Mouse (Mus musculus) spleen, postnatal 10 days (tissue): ENCODE data around the gene Meis2.

Source experiments
- DNase-seq, 2 experiments: peaks; one replicate each; pipeline ENCODE4 v3.0.0; 2021 to 2022; ENCODE audit warnings: low spot score in 2 of 2

Meis2 gene

DNA sequence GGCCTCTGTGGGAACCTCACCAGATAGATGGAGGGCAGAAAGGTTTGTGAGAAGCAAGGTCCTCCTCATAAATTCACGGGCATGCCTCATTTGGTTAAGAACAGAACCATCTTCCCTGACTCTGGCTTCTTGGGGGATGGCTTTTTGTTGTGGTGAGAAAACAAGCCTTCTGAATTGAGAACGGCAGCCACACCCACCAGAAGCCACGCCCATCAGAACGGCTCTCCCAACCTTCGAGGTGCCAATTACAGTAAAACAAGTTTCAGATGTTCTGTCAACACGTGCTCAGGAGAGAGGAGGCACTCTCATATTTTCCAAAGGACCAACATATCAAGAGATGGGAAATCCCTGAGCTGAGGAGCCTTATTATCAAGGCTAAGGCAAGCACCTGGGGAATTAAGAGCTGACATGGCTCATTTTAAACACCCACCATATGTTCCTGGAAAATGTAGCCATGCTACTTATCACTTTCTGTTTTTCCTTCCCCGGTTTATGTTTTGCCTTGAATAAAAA is 117.9 kb downstream of the Meis2 start:
- DNase-seq = no peak

DNA sequence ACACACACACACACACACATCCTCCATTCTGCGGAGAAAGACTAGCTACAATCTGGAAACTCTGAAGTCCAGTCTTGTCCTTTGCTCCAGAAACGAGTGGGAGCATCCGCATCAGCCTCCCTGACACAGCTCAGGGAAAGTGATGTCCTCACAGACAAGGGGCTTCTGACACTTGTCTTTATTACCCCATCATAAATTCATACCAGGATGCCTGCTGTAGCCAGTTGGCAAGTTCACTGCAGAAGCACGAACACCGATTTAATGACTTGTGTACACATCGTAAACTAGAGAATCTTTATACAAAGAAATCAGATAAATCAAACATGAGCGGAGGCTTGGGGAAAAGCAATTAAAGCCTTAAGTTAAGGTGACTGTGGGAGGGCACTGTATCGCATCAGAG is 122.6 kb downstream of the Meis2 start:
- no peak for DNase-seq

DNA sequence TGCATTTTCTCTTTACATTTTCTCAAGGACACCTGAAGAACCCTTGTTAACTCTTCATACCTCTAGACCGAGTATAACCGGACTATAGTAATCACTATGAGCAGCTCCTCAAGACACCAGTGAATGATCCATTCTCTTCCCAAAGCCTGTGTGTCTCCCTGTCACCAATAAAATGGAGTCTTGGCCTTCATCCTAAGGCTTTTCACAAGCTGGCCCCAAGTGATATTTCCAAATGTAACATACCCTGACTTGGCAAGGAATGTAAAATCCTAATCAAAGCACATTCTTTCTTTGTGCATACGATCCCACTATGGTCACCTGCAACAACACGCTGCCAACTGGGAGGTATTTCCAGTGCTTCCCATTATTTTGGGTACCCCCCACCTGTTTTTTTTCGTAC is 125.8 kb downstream of the Meis2 start:
- no peak for DNase-seq

- DNase-seq = no peak
These were observed 126.6 kb downstream of the Meis2 start for GRCm38 (mm10) chr2:115938926-115939563.

DNA sequence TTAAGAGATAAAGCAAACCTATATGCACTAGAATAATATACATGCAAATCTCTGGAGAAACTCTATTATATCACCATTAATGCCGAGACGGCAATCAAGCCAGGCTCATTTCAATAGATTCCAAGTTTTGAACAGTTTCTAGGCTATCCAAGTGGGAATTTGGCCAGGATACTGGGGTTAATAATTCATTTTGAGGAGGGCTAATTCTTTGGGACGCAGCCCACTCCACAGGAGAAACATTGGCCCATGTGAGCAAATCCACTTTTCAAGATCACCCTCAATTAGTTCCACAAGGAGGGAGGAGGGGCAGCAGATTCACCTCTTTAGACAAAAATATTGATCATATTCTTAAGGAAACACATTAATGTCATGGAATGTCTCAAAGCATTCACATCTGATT is 127.3 kb downstream of the Meis2 start:
- no peak for DNase-seq

DNA sequence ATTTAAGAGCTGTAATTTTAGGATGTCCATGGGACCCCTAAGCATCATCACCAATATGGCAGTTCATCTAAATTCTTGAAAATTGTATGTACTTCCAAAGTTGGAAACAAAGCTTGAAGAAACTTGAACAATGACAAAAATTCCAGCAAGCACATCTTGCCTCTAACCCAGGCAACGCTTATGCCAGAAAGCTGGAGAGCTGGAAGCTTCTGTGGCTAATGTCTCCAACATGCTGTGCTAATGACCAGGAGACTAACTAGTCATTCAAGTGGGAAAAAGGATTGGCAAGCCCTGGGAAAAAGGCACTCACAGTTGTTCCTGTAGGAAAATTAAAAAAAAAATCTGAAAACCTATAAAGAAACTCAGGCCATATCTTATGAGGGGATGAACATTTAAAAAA is 127.7 kb downstream of the Meis2 start:
- no peak for DNase-seq

DNA sequence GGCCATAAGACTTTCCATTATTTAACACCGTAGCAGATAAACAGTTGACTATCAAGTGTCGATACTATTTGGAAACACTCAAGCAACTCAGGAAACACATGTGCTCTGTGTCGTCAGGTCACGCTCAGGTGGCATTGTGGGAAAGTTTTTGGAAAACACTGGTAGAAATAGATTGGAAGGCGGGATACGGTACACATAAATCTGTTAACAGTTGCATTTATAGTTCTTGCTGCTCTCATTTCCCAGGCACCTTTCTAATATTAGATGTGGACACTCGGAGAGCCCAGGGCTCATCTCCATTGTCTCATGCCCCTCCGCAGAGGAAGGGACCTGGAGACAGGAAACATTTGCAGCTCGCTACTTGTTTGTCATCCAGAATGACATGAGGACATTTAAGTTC is 128.9 kb downstream of the Meis2 start:
- no peak for DNase-seq

DNA sequence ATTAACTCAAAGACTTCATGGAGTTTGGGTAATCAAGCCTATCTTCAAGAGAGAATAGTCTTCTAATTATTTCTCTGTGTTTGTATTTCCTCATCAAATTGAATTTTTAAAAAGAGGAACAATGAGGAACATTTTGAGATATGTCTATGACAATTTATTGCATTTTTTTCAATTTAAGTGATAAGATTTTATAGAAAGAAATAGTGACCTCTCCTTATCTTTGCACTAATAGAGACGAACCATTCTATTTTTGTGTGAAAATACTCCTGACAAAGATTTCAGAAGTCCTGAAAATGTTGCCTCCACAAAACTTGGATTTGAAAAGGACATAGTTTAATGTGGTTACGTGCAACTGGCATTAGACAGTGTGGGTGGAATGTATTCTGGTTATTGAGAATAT is 131.3 kb downstream of the Meis2 start:
- no peak for DNase-seq

DNA sequence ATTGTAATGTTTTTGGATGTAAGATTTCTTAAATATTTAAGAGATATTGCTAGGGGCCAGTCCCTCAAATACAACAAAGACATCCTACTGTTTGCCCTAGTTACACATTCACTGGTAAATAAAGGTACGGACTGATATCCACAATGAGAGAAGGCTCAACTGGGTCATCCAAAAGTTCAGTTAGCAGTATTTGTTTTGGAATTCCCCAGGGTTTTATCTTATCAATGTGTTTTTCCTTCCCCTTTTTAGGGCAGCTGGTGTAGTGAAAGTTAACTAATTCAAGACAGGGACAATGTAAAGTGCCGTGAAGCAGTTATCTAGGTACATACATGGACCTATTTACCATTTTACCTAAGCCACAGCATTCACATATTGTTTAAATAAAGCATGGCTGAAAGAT is 132.4 kb downstream of the Meis2 start:
- DNase-seq = no peak

DNA sequence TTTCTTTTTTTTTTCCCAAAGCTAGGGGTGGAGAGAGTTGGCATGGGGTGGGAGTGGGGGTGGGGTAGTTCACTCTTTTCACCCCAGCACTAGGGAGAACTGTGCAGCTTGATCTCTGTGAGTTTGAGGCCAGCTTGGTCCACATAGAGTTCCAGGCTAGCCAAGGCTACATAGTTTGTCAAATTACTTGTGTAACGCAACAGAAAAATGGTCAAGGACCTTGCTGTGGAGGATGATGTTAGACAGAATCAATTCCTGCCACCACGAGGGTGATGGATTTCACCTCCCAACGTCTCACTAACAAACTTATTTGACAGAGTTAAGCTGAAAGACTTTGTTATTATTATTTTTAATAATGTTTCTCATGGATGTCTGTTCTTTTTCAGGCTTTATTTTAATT is 139.9 kb downstream of the Meis2 start:
- DNase-seq = no peak

- DNase-seq = no peak
These were observed 141.2 kb downstream of the Meis2 start for GRCm38 (mm10) chr2:115924472-115924871.

GRCm38 (mm10) chr2:115923247-115923646 is 142.4 kb downstream of the Meis2 start:
- no peak for DNase-seq

DNA sequence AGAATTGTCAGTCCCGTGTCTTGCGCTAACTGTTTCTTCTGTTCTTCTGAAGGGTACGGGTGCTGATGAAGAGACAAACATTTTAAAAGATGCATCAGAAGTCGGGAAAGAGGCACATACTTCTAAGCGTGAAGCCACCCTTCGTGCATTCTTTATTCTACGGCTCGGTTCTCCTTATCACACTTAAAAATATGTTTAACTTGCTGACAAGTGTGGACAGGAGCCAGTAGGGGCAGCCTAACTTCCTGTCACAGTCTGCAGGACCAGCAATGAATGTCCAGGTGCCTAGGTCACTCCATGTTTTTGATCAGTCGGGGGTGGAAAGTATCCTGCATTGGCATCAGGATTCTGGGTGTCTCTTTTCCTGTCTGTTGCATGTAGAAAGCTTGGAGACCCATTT is 144.0 kb downstream of the Meis2 start:
- DNase-seq = no peak

- no peak for DNase-seq
These were observed 145.2 kb downstream of the Meis2 start for GRCm38 (mm10) chr2:115920336-115920951.

- no peak for DNase-seq
These were observed 146.2 kb downstream of the Meis2 start for GRCm38 (mm10) chr2:115919141-115920071.

GRCm38 (mm10) chr2:115918561-115918960 is 147.1 kb downstream of the Meis2 start:
- DNase-seq = no peak

DNA sequence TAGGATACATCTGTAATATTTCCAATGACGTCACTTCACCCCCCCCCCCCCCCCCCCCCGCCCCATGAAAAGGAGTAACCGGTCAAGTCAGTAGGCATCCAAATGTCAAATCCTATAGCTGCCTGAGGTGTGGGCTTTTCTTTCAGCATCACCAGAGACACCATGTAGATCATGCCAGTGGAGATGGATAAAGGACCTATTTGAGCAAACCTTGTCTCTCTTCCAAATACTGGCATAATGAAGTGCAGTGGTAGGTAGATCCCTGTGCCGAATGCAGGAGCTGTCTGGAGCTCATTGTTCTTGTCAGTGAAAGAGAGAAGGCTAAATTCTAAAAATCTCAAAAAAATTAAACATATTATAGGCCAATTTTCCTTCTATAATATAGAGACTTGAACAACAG is 151.1 kb downstream of the Meis2 start:
- no peak for DNase-seq

- no peak for DNase-seq
These were observed 152.6 kb downstream of the Meis2 start for GRCm38 (mm10) chr2:115912948-115913529.

DNA sequence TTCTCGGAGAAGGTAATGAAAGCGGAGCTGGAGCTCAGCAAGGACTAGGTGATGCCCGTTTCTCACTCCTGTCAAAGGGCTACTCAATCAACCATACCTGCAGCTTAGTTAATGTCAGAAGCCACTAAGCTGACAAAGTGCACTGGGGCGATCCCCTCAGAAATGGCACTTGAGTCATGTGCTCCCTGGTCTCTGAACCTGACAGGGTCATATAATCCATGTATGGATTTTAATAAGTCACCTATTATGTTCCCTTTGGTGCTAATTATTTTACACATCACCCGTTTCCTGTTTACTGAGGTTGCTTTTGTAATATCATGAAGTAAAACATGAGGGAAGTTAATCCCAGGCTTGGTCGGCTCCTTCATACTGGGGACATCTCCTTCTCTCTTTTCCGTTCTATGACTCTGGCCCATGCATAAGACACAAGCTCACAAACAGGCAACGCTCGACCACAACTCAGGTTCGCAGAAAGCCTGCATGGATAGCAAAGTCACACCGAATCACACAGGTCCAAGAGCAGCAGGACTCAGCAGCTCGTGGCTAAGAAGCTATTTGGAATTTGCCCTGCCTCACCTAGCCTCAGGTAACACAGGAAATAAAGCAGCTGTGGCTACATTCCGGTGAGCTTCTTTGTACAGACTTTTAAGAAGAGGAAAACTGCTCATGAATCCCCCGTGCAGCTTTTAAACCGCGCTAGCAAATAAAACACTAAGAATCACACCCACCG is 153.6 kb downstream of the Meis2 start:
- DNase-seq = no peak

DNA sequence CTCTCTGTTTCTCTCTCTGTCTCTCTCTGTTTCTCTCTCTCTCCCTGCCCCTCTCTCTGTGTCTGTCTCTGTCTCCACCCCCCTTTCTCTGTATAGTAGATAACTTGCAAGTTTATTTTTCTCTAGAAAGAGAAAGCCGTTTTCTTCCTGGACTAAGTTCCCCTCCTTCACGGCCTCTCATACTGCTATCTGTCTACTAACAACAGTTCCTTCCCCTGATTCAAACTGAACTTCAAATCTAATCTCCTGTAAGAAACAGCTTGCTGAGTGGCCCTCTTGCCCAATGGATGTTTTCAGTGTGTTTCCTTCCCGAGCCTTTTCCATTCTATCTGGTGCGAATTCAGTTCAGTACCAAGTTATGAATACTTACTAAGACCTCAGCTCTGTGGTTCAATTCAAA is 155.4 kb downstream of the Meis2 start:
- DNase-seq = no peak

DNA sequence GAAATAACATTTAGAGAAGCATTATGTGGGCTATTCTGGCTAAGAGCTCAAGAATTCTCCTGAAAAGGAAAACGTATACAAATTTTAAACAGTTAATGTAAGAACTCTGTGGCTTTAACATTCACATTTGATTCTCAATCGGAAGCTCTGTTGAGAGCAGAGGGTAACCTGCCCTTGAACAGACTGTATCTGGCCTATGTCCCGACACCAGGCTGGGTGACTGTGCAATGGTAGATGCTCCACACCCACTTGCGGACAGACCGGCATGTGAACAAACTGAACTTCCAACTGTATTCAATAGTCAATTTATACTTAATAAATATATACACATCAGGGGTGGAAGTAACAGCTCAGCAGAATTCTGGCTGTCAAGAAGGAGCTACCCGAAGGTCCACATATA is 164.6 kb downstream of the Meis2 start:
- no peak for DNase-seq

DNA sequence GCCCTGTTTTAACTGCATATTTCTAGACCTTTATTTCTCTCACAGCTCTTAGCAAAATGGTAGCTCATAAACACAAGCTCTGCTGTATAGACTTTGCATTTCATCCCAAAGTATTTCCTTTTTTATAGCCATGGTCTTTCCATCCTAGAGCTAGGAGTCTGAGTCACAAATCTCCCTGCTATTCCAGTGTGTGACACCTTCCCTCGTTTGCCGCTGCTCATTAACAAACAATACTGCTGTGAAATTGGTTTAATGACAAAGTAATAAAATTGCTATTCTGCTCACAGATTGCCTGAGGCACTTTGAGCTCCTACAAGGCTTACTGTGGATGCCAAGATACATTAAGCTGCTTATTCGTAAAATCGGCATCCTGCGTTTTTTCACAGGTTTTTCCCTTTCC is 168.1 kb downstream of the Meis2 start:
- no peak for DNase-seq
